Mouse (Mus musculus) lung, embryonic 14.5 days (tissue): ENCODE data around the gene Prss45. TPM values are rescaled to one million over a fixed set of nuclear protein-coding genes. Genes with fewer than 3 reads are reported as not detected.

Experiments
- ATAC-seq: fragments of 200-750 bp; cut with Nextera tagmentation; 2 replicates; pipeline ENCODE4 v1.8.0; 2017; ENCODE audit warnings: mild to moderate bottlenecking, moderate TSS enrichment, moderate library complexity; ENCODE audit not compliant: insufficient read depth
- DNase-seq: peaks from one replicate; pipeline ENCODE4 v3.0.0-alpha.2; 2015
- H3K27ac ChIP-seq: fragments of 300-500 bp; sonication (generic); 2 replicates; pipeline ENCODE4 v1.5.1; 2014; ENCODE audit warnings: low read depth, mild to moderate bottlenecking, moderate library complexity
- H3K27me3 ChIP-seq: fragments of 300-500 bp; sonication (generic); 2 replicates; pipeline ENCODE4 v1.6.1; 2014; ENCODE audit warnings: low read length, control low read depth; ENCODE audit not compliant: insufficient read depth
- H3K36me3 ChIP-seq: fragments of 300-500 bp; sonication (generic); 2 replicates; pipeline ENCODE4 v1.6.1; 2014; ENCODE audit warnings: control low read depth; ENCODE audit not compliant: insufficient read depth
- H3K4me1 ChIP-seq: fragments of 300-500 bp; sonication (generic); 2 replicates; pipeline ENCODE4 v1.6.1; 2014; ENCODE audit warnings: antibody characterized with exemption, control low read depth; ENCODE audit not compliant: insufficient read depth
- H3K4me2 ChIP-seq: fragments of 300-500 bp; sonication (generic); 2 replicates; pipeline ENCODE4 v1.6.1; 2014; ENCODE audit warnings: mild to moderate bottlenecking
- H3K4me3 ChIP-seq: fragments of 300-500 bp; sonication (generic); 2 replicates; pipeline ENCODE4 v1.5.1; 2014; ENCODE audit warnings: low read depth, low read length
- H3K9ac ChIP-seq: fragments of 300-500 bp; sonication (generic); 2 replicates; pipeline ENCODE4 v1.6.1; 2014
- H3K9me3 ChIP-seq: fragments of 300-500 bp; sonication (generic); 2 replicates; pipeline ENCODE4 v1.6.1; 2016; ENCODE audit warnings: low read depth, low read length, control low read depth
- CTCF ChIP-seq: IDR thresholded peaks from 2 replicates; pipeline ENCODE4 v1.5.1; 2016; ENCODE audit warnings: antibody characterized with exemption, low read depth
- WGBS: fragments of 180-500 bp; shearing (Covaris S2); extraction: QIAGEN DNeasy Blood & Tissue Kit; methylation state at CpG from one replicate; pipeline ENCODE4 v1.1.7; 2014; 5-methylcytosine and 5-hydroxymethylcytosine counted together
- polyA plus RNA-seq: library from polyadenylated mRNA; unstranded; fragments of >200 nt; fragmentation: Nextera tagmentation; extraction: Ambion mirVana; gene quantifications from 2 replicates; pipeline ENCODE4 v1.2.1, GENCODE M21; 2014

Gene Prss45
- polyA plus RNA-seq, 1 experiment from 2014 or later = not detected

GRCm38 (mm10) chr9:110887388-110888303, 53.3 kb downstream of the Prss45 start:
- Histone ChIP-seq H3K36me3 (no peaks in the 10 kb centered on the region), H3K9ac (no peak overlapping the region), H3K4me3 (no peak overlapping the region), H3K27me3 (no peaks in the 10 kb centered on the region), H3K9me3 (no peaks in the 10 kb centered on the region), H3K4me2 (no peak overlapping the region), H3K27ac (no peak overlapping the region), H3K4me1 (no peaks in the 10 kb centered on the region)
- ATAC-seq (no peak), DNase-seq (no peak)
- no peak for TF ChIP-seq CTCF
- 56% methylated on average over 9 of the region's 9 CpGs for WGBS

GRCm38 (mm10) chr9:110888935-110889334, 54.5 kb downstream of the Prss45 start:
- no peak overlapping the region for H3K4me2 ChIP-seq
- no peaks in the 10 kb centered on the region for H3K9me3 ChIP-seq
- no peak overlapping the region for H3K4me3 ChIP-seq
- ATAC-seq = no peak
- no peak for TF ChIP-seq CTCF
- H3K4me1 ChIP-seq = no peaks in the 10 kb centered on the region
- no peak overlapping the region for H3K27ac ChIP-seq
- no peaks in the 10 kb centered on the region for H3K27me3 ChIP-seq
- no peak for DNase-seq
- 86% methylated on average over 14 of the region's 14 CpGs for WGBS
- H3K9ac ChIP-seq = no peak overlapping the region
- no peaks in the 10 kb centered on the region for H3K36me3 ChIP-seq

GRCm38 (mm10) chr9:110890026-110890783, 55.8 kb downstream of the Prss45 start:
- Histone ChIP-seq H3K36me3 (no peaks in the 10 kb centered on the region), H3K9me3 (no peaks in the 10 kb centered on the region), H3K4me1 (no peaks in the 10 kb centered on the region), H3K9ac (no peak overlapping the region), H3K4me2 (no peak overlapping the region), H3K27ac (no peak overlapping the region), H3K27me3 (no peaks in the 10 kb centered on the region), H3K4me3 (no peak overlapping the region)
- no peak for ATAC-seq
- peak; percentile 44 for TF ChIP-seq CTCF
- WGBS = 15% methylated on average over 21 of the region's 21 CpGs
- DNase-seq = no peak

Other genes starting within 250 kb of the Prss45 start
- 26.7 and 29.9 TPM in 2 replicates for gene Nradd, start 210.1 kb upstream of the Prss45 start, polyA plus RNA-seq
- gene Nbeal2, start 180.4 kb upstream of the Prss45 start, polyA plus RNA-seq = 3.2 and 3.8 TPM in 2 replicates
- gene Ccdc12, start 178.1 kb upstream of the Prss45 start, polyA plus RNA-seq = 143 and 155 TPM in 2 replicates
- 1.9 TPM in 2 replicates for gene Myl3, start 92.7 kb upstream of the Prss45 start, polyA plus RNA-seq
- 88.6 and 97.8 TPM in 2 replicates for gene Pth1r, start 87.4 kb upstream of the Prss45 start, polyA plus RNA-seq
- not detected in 2 replicates for gene Prss42, start 36.4 kb upstream of the Prss45 start, polyA plus RNA-seq
- not detected in 2 replicates for gene Prss44, start 20.6 kb upstream of the Prss45 start, polyA plus RNA-seq
- gene Prss43, start 7.9 kb upstream of the Prss45 start, polyA plus RNA-seq = not detected in 2 replicates
- not detected in 2 replicates for gene Prss46, start 9.9 kb downstream of the Prss45 start, polyA plus RNA-seq
- not detected in 2 replicates for gene Prss50, start 23.4 kb downstream of the Prss45 start, polyA plus RNA-seq
- gene Als2cl, start 45.3 kb downstream of the Prss45 start, polyA plus RNA-seq = 4.5 and 5.1 TPM in 2 replicates
- gene Tmie, start 45.5 kb downstream of the Prss45 start, polyA plus RNA-seq = 0.21 and 0.31 TPM in 2 replicates
- not detected in 2 replicates for gene Fam240a, start 82.3 kb downstream of the Prss45 start, polyA plus RNA-seq
- gene Tdgf1, start 111.6 kb downstream of the Prss45 start, polyA plus RNA-seq = not detected in 2 replicates
- 0.12 TPM in 1 of 2 replicates, not detected in the other for gene Lrrc2, start 117.0 kb downstream of the Prss45 start, polyA plus RNA-seq
- 0.15 and 0.41 TPM in 2 replicates for gene Rtp3, start 156.0 kb downstream of the Prss45 start, polyA plus RNA-seq
- gene Ltf, start 184.7 kb downstream of the Prss45 start, polyA plus RNA-seq = 0.17 and 2.5 TPM in 2 replicates
- gene Ccrl2, start 222.9 kb downstream of the Prss45 start, polyA plus RNA-seq = 2.1 and 2.9 TPM in 2 replicates